Comparison of ENCODE assay signal across 26 mouse cellular contexts in the genomic region with DNA sequence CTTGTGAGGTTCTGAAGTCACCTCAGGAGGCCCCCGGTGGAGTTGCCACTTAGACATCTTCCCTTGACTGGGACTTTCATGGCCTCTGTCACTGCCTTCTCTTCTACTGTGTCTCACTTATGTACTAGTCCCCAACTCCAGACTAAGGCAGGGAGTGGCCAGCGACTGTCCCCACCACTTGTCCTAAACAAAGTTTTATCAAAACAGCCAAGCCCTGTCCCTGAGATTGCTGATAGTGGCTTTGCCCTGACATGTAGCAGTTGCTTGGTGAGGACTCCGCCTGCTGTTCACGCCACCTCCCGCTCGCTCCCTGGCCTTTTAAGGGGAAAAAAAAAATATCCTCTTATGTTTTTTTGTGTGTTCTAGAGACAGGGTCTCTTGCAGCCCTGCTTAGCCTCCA. TPM values are rescaled to one million over a fixed set of nuclear protein-coding genes. Genes with fewer than 3 reads are reported as not detected.
A peak's percentile ranks its signal among the peaks of the same experiment; 100 is the strongest.
DNase-seq lines count a peak whose midpoint lies in the region; ATAC-seq and TF ChIP-seq lines count a peak whose summit lies in the region.
"Had no signal": no experiment of that assay in that cellular context is flagged by ENCODE, and none has a peak within 500 bp of the region (broad histone marks: within the 10 kb centered on the region; RNA-seq: fewer than 3 reads in every experiment).

No protein-coding gene starts in this region.

- no peak for DNase-seq in liver, postnatal 0 days
- peak; percentile 57 for DNase-seq in G1E (ENCODE audit: low spot score)
- DNase-seq in liver, embryonic 14.5 days (ENCODE audit: low read depth in 3 of 3, low spot score in 3 of 3) = no peak
- no peak for DNase-seq in lung, adult 18-20 months
- no peak for DNase-seq in ovary, postnatal 36 days (ENCODE audit: low spot score)
- DNase-seq: adrenal gland, adult 2 months; adrenal gland, postnatal 10 days; adrenal gland, postnatal 25 days; cerebellum, adult 11 months; cerebellum, adult 18-20 months; cerebellum, adult 8-10 months; cerebellum, adult 9-11 months; cerebellum, postnatal 14 days; cerebellum, postnatal 36 days; embryo, embryonic 11 days had no signal

- no peak overlapping the region for H3K4me3 ChIP-seq in liver, embryonic 12.5 days
- H3K4me3 ChIP-seq in liver, postnatal 0 days (ENCODE audit: low read depth, low read length) = no peak overlapping the region
- peak overlapping the region; percentile 40 for H3K4me3 ChIP-seq in E14TG2a.4 (replicated peaks; ENCODE audit: low read length)
- H3K4me3 ChIP-seq in G1E (ENCODE audit: low read depth, low read length) = peak overlapping the region; percentile 33; the same call in 1 of the 2 replicates
- no peak overlapping the region for H3K4me3 ChIP-seq in liver, embryonic 14.5 days (ENCODE audit: insufficient read depth in 1 of 2, low read depth in 2 of 2, low read length in 2 of 2)
- H3K4me3 ChIP-seq: embryonic facial prominence, embryonic 13.5 days; embryonic facial prominence, embryonic 15.5 days; erythroblast, embryonic 14.5 days; forebrain, embryonic 10.5 days; forebrain, embryonic 12.5 days had no signal

- ATAC-seq in liver, embryonic 12.5 days = peak; percentile 53; the same call in 1 of the 2 replicates
- ATAC-seq in liver, postnatal 0 days = no peak
- peak; percentile 85 for ATAC-seq in G1E (ENCODE audit: extremely low read depth, insufficient number of reproducible peaks, low FRiP score, poor library complexity, severe bottlenecking)
- peak; percentile 28; the same call in 1 of the 2 replicates for ATAC-seq in liver, embryonic 14.5 days (ENCODE audit: insufficient read depth)
- ATAC-seq: forebrain, embryonic 14.5 days; forebrain, embryonic 16.5 days had no signal

- H3K36me3 ChIP-seq in liver, embryonic 12.5 days = no peaks in the 10 kb centered on the region
- H3K36me3 ChIP-seq in liver, postnatal 0 days (replicated peaks; ENCODE audit: insufficient read depth, low read length) = no peaks in the 10 kb centered on the region
- H3K36me3 ChIP-seq in E14TG2a.4 (ENCODE audit: insufficient read depth, low read length) (peaks cover 87% of the 10 kb centered on the region), G1E (replicated peaks) (no peaks in the 10 kb centered on the region)
- H3K36me3 ChIP-seq in liver, embryonic 14.5 days (replicated peaks; ENCODE audit: control insufficient read depth, insufficient read depth, low read depth) = no peaks in the 10 kb centered on the region
- H3K36me3 ChIP-seq: embryonic facial prominence, embryonic 13.5 days; embryonic facial prominence, embryonic 15.5 days; forebrain, embryonic 10.5 days; forebrain, embryonic 12.5 days had no signal

- H3K9me3 ChIP-seq in liver, embryonic 12.5 days (replicated peaks) = no peaks in the 10 kb centered on the region
- no peaks in the 10 kb centered on the region for H3K9me3 ChIP-seq in liver, postnatal 0 days (ENCODE audit: low read length)
- H3K9me3 ChIP-seq in E14TG2a.4 (ENCODE audit: low read length) (peaks cover 3% of the 10 kb centered on the region; the same call in 1 of the 2 replicates), G1E (replicated peaks) (no peaks in the 10 kb centered on the region)
- no peaks in the 10 kb centered on the region for H3K9me3 ChIP-seq in liver, embryonic 14.5 days (ENCODE audit: control insufficient read depth, low read length)
- H3K9me3 ChIP-seq: embryonic facial prominence, embryonic 13.5 days; embryonic facial prominence, embryonic 15.5 days; forebrain, embryonic 10.5 days; forebrain, embryonic 12.5 days had no signal

- TF ChIP-seq CTCF in liver, postnatal 0 days (IDR thresholded peaks at IDR 0.05; ENCODE audit: low read depth) = no peak
- TF ChIP-seq CTCF in E14TG2a.4 (conservative IDR thresholded peaks at IDR 0.05; ENCODE audit: low read length) = no peak
- no peak for TF ChIP-seq CTCF in G1E (IDR thresholded peaks at IDR 0.05; ENCODE audit: low read depth, low read length)
- no peak for TF ChIP-seq CTCF in liver, embryonic 14.5 days (IDR thresholded peaks at IDR 0.05; ENCODE audit: low read depth)

- no peak overlapping the region for H3K4me2 ChIP-seq in liver, embryonic 12.5 days
- no peak overlapping the region for H3K4me2 ChIP-seq in liver, postnatal 0 days (ENCODE audit: low read depth, low read length)
- H3K4me2 ChIP-seq in liver, embryonic 14.5 days (ENCODE audit: low read depth) = no peak overlapping the region
- H3K4me2 ChIP-seq: embryonic facial prominence, embryonic 13.5 days; embryonic facial prominence, embryonic 15.5 days; forebrain, embryonic 12.5 days had no signal

- H3K4me1 ChIP-seq in liver, embryonic 12.5 days = peaks cover 13% of the 10 kb centered on the region
- no peaks in the 10 kb centered on the region for H3K4me1 ChIP-seq in liver, postnatal 0 days (ENCODE audit: insufficient read depth)
- H3K4me1 ChIP-seq in E14TG2a.4 (replicated peaks; ENCODE audit: low read depth, low read length) (peaks cover 92% of the 10 kb centered on the region), G1E (ENCODE audit: insufficient read depth, low read depth, low read length) (peaks cover 55% of the 10 kb centered on the region)
- no peaks in the 10 kb centered on the region for H3K4me1 ChIP-seq in liver, embryonic 14.5 days (replicated peaks; ENCODE audit: control insufficient read depth in 2 of 2, insufficient read depth in 2 of 2, low read length in 1 of 2)
- H3K4me1 ChIP-seq: embryonic facial prominence, embryonic 15.5 days had no signal

- TF ChIP-seq EP300 in liver, postnatal 0 days (IDR thresholded peaks at IDR 0.05; ENCODE audit: low read depth) = no peak
- TF ChIP-seq EP300 in liver, embryonic 14.5 days (IDR thresholded peaks at IDR 0.05; ENCODE audit: low read depth) = no peak

- H3K27me3 ChIP-seq in liver, embryonic 12.5 days (replicated peaks) = no peaks in the 10 kb centered on the region; the same call in 1 of the 2 replicates
- H3K27me3 ChIP-seq in liver, postnatal 0 days (ENCODE audit: insufficient read depth, low read length) = no peaks in the 10 kb centered on the region
- H3K27me3 ChIP-seq in E14TG2a.4 (ENCODE audit: insufficient read depth, low read length) = no peaks in the 10 kb centered on the region
- peaks cover 5% of the 10 kb centered on the region; the same call in 1 of the 2 replicates for H3K27me3 ChIP-seq in G1E (ENCODE audit: insufficient read depth, low read length)
- no peaks in the 10 kb centered on the region for H3K27me3 ChIP-seq in liver, embryonic 14.5 days (ENCODE audit: control insufficient read depth, insufficient read depth, low read length)
- H3K27me3 ChIP-seq: embryonic facial prominence, embryonic 13.5 days; embryonic facial prominence, embryonic 15.5 days; forebrain, embryonic 12.5 days had no signal

- WGBS in liver, embryonic 12.5 days (ENCODE audit: insufficient replicate concordance) = 35% methylated on average over 6 of the region's 6 CpGs
- 59% methylated on average over 6 of the region's 6 CpGs for WGBS in liver, postnatal 0 days (ENCODE audit: insufficient replicate concordance)
- 26% methylated on average over 6 of the region's 6 CpGs for WGBS in liver, embryonic 14.5 days (ENCODE audit: insufficient replicate concordance)

- H3K9ac ChIP-seq in liver, embryonic 12.5 days = no peak overlapping the region
- no peak overlapping the region for H3K9ac ChIP-seq in liver, postnatal 0 days (replicated peaks)
- H3K9ac ChIP-seq in liver, embryonic 14.5 days (replicated peaks) = no peak overlapping the region
- H3K9ac ChIP-seq: embryonic facial prominence, embryonic 13.5 days; embryonic facial prominence, embryonic 15.5 days; forebrain, embryonic 12.5 days had no signal

- no peak overlapping the region for H3K27ac ChIP-seq in liver, embryonic 12.5 days
- no peak overlapping the region for H3K27ac ChIP-seq in liver, postnatal 0 days (ENCODE audit: low read depth)
- H3K27ac ChIP-seq in liver, embryonic 14.5 days = no peak overlapping the region
- H3K27ac ChIP-seq: embryonic facial prominence, embryonic 13.5 days; embryonic facial prominence, embryonic 15.5 days; forebrain, embryonic 12.5 days had no signal

RNA-seq across cellular contexts. Expression of a gene that starts 35.9 kb away (rescaled TPM):
- polyA plus RNA-seq in liver, embryonic 12.5 days (2016; fragmentation: Nextera tagmentation; extraction: Ambion mirVana) = not detected in 2 replicates
- polyA plus RNA-seq in liver, postnatal 0 days (2015; fragmentation: Nextera tagmentation; extraction: Ambion mirVana) = not detected in 2 replicates
- not detected in 2 replicates for total RNA-seq in G1E (2014; fragmentation: Nextera tagmentation)
- total RNA-seq in G1E (2017) = 0.05 TPM in 1 of 2 replicates, not detected in the other
- not detected in 2 replicates for polyA plus RNA-seq in G1E (2012)
- 0.01 TPM in 1 of 2 replicates, not detected in the other for polyA plus RNA-seq in liver, embryonic 14.5 days (2012; rRNA removed)
- not detected in 2 replicates for polyA plus RNA-seq in liver, embryonic 14.5 days (2014; fragmentation: Nextera tagmentation; extraction: Ambion mirVana)
- total RNA-seq: adrenal gland, adult 2 months; adrenal gland, postnatal 10 days; adrenal gland, postnatal 25 days; common myeloid progenitor, adult 5-6 weeks; MEL had no signal
- polyA plus RNA-seq: adrenal gland, adult 2 months; erythroblast, embryonic 14.5 days had no signal

Comparison
In these comparisons a context has a peak if more than half of its experiments do, and no peak if none do; other contexts are left out.
1. H3K4me3 ChIP-seq: peak in E14TG2a.4 (single experiment) and G1E (single experiment); none in liver, embryonic 12.5 days (single experiment), liver, postnatal 0 days (single experiment) and liver, embryonic 14.5 days (0 of 2).